Mouse (Mus musculus): ENCODE measurements at regions not wholly inside any gene's neighbourhood (a gene's known extent, or its start where the extent isn't known, plus 50 kb on each side); places are given as distances from the start of the nearest gene placed in this dataset.

GRCm38 (mm10) chr12:99039497-99040322 lies 119.3 kb downstream of the Ttc8 start:
- ATAC-seq (ENCODE audit: low FRiP score, low read depth), result peak; percentile 67; the same call in 1 of the 2 replicates
- H3K4me2 ChIP-seq (replicated peaks), result no peak overlapping the region
- H3K4me3 ChIP-seq, result no peak overlapping the region
- H3K27me3 ChIP-seq, result peaks cover 75% of the 10 kb centered on the region
- peaks cover 9% of the 10 kb centered on the region for H3K4me1 ChIP-seq
- no peaks in the 10 kb centered on the region for H3K36me3 ChIP-seq
- no peak overlapping the region for H3K27ac ChIP-seq (replicated peaks)
- no peak overlapping the region for H3K9ac ChIP-seq (replicated peaks)
- WGBS, result 38% methylated on average over 9 of the region's 9 CpGs
- H3K9me3 ChIP-seq, result no peaks in the 10 kb centered on the region

- no peak for ATAC-seq (ENCODE audit: low FRiP score, low read depth)
- H3K27me3 ChIP-seq, result peaks cover 67% of the 10 kb centered on the region
- 57% methylated on average over 4 of the region's 4 CpGs for whole genome bisulfite sequencing
- H3K27ac ChIP-seq (replicated peaks), result no peak overlapping the region
- peaks cover 9% of the 10 kb centered on the region for H3K4me1 ChIP-seq
- no peaks in the 10 kb centered on the region for H3K9me3 ChIP-seq
- no peaks in the 10 kb centered on the region for H3K36me3 ChIP-seq
- H3K9ac ChIP-seq (replicated peaks), result no peak overlapping the region
- H3K4me3 ChIP-seq, result no peak overlapping the region
- no peak overlapping the region for H3K4me2 ChIP-seq (replicated peaks)
Observed at GRCm38 (mm10) chr12:99041606-99042005, 121.2 kb downstream of the Ttc8 start.

GRCm38 (mm10) chr12:99042918-99043862 lies 122.8 kb downstream of the Ttc8 start:
- Histone ChIP-seq H3K4me3 (no peak overlapping the region), H3K4me2 (replicated peaks) (no peak overlapping the region), H3K9me3 (no peaks in the 10 kb centered on the region), H3K36me3 (no peaks in the 10 kb centered on the region), H3K9ac (replicated peaks) (no peak overlapping the region), H3K27me3 (peaks cover 60% of the 10 kb centered on the region), H3K27ac (replicated peaks) (no peak overlapping the region), H3K4me1 (peaks cover 9% of the 10 kb centered on the region)
- ATAC-seq (ENCODE audit: low FRiP score, low read depth), result no peak
- WGBS, result 81% methylated on average over 16 of the region's 16 CpGs

GRCm38 (mm10) chr12:99044477-99044876 lies 124.1 kb downstream of the Ttc8 start:
- no peak for ATAC-seq (ENCODE audit: low FRiP score, low read depth)
- H3K36me3 ChIP-seq, result no peaks in the 10 kb centered on the region
- no peak overlapping the region for H3K27ac ChIP-seq (replicated peaks)
- H3K9ac ChIP-seq (replicated peaks), result no peak overlapping the region
- H3K4me3 ChIP-seq, result no peak overlapping the region
- H3K4me2 ChIP-seq (replicated peaks), result no peak overlapping the region
- H3K27me3 ChIP-seq, result peaks cover 54% of the 10 kb centered on the region
- peaks cover 8% of the 10 kb centered on the region for H3K4me1 ChIP-seq
- H3K9me3 ChIP-seq, result no peaks in the 10 kb centered on the region
- 80% methylated on average over 5 of the region's 5 CpGs for WGBS

- Histone ChIP-seq H3K27me3 (peaks cover 12% of the 10 kb centered on the region; the same call in 1 of the 2 replicates), H3K4me2 (replicated peaks) (no peak overlapping the region), H3K4me3 (no peak overlapping the region), H3K9me3 (no peaks in the 10 kb centered on the region), H3K36me3 (no peaks in the 10 kb centered on the region), H3K27ac (replicated peaks) (no peak overlapping the region), H3K9ac (replicated peaks) (no peak overlapping the region), H3K4me1 (no peaks in the 10 kb centered on the region)
- WGBS, result 87% methylated on average over 2 of the region's 2 CpGs
- no peak for ATAC-seq (ENCODE audit: low FRiP score, low read depth)
Observed at GRCm38 (mm10) chr12:99050426-99050825, 130.1 kb downstream of the Ttc8 start.

- Histone ChIP-seq H3K27me3 (0 out of 2 replicates have a peak, but pooled peaks cover 4% of the 10 kb centered on the region), H3K4me1 (no peaks in the 10 kb centered on the region), H3K36me3 (no peaks in the 10 kb centered on the region), H3K9ac (replicated peaks) (no peak overlapping the region), H3K27ac (replicated peaks) (no peak overlapping the region), H3K4me3 (no peak overlapping the region), H3K4me2 (replicated peaks) (no peak overlapping the region), H3K9me3 (no peaks in the 10 kb centered on the region)
- ATAC-seq (ENCODE audit: low FRiP score, low read depth), result no peak
- WGBS, result 91% methylated on average over 7 of the region's 7 CpGs
Observed at GRCm38 (mm10) chr12:99052599-99052998, 132.2 kb downstream of the Ttc8 start.

GRCm38 (mm10) chr12:99057521-99057920 lies 137.1 kb downstream of the Ttc8 start:
- Histone ChIP-seq H3K4me1 (no peaks in the 10 kb centered on the region), H3K9me3 (no peaks in the 10 kb centered on the region), H3K4me3 (no peak overlapping the region), H3K27me3 (no peaks in the 10 kb centered on the region), H3K27ac (replicated peaks) (no peak overlapping the region), H3K4me2 (replicated peaks) (no peak overlapping the region), H3K9ac (replicated peaks) (no peak overlapping the region), H3K36me3 (no peaks in the 10 kb centered on the region)
- 91% methylated on average over 2 of the region's 2 CpGs for WGBS
- ATAC-seq (ENCODE audit: low FRiP score, low read depth), result no peak

- no peak overlapping the region for H3K4me2 ChIP-seq (replicated peaks)
- H3K4me3 ChIP-seq, result no peak overlapping the region
- no peak overlapping the region for H3K9ac ChIP-seq (replicated peaks)
- H3K4me1 ChIP-seq, result no peaks in the 10 kb centered on the region
- no peaks in the 10 kb centered on the region for H3K27me3 ChIP-seq
- no peaks in the 10 kb centered on the region for H3K36me3 ChIP-seq
- 77% methylated on average over 2 of the region's 2 CpGs for WGBS
- H3K9me3 ChIP-seq, result no peaks in the 10 kb centered on the region
- no peak overlapping the region for H3K27ac ChIP-seq (replicated peaks)
- no peak for ATAC-seq (ENCODE audit: low FRiP score, low read depth)
Observed at GRCm38 (mm10) chr12:99058916-99059315, 138.5 kb downstream of the Ttc8 start.

GRCm38 (mm10) chr12:99059491-99059890 lies 139.1 kb downstream of the Ttc8 start:
- no peak for ATAC-seq (ENCODE audit: low FRiP score, low read depth)
- Histone ChIP-seq H3K9ac (replicated peaks) (no peak overlapping the region), H3K4me1 (no peaks in the 10 kb centered on the region), H3K4me2 (replicated peaks) (no peak overlapping the region), H3K9me3 (no peaks in the 10 kb centered on the region), H3K4me3 (no peak overlapping the region), H3K27ac (replicated peaks) (no peak overlapping the region), H3K27me3 (no peaks in the 10 kb centered on the region), H3K36me3 (no peaks in the 10 kb centered on the region)
- 99% methylated on average over 4 of the region's 4 CpGs for WGBS

GRCm38 (mm10) chr12:99060702-99061101 lies 140.3 kb downstream of the Ttc8 start:
- Histone ChIP-seq H3K27ac (replicated peaks) (no peak overlapping the region), H3K36me3 (no peaks in the 10 kb centered on the region), H3K4me3 (no peak overlapping the region), H3K9ac (replicated peaks) (no peak overlapping the region), H3K9me3 (no peaks in the 10 kb centered on the region), H3K27me3 (no peaks in the 10 kb centered on the region), H3K4me1 (no peaks in the 10 kb centered on the region), H3K4me2 (replicated peaks) (no peak overlapping the region)
- no peak for ATAC-seq (ENCODE audit: low FRiP score, low read depth)
- WGBS, result 40% methylated on average over 2 of the region's 2 CpGs

- ATAC-seq (ENCODE audit: low FRiP score, low read depth), result no peak
- no peak overlapping the region for H3K4me3 ChIP-seq
- no peaks in the 10 kb centered on the region for H3K36me3 ChIP-seq
- WGBS, result 84% methylated on average over 3 of the region's 3 CpGs
- H3K27me3 ChIP-seq, result no peaks in the 10 kb centered on the region
- no peak overlapping the region for H3K27ac ChIP-seq (replicated peaks)
- no peaks in the 10 kb centered on the region for H3K9me3 ChIP-seq
- no peak overlapping the region for H3K4me2 ChIP-seq (replicated peaks)
- no peaks in the 10 kb centered on the region for H3K4me1 ChIP-seq
- H3K9ac ChIP-seq (replicated peaks), result no peak overlapping the region
Observed at GRCm38 (mm10) chr12:99063441-99063840, 143.1 kb downstream of the Ttc8 start.

- Histone ChIP-seq H3K9me3 (no peaks in the 10 kb centered on the region), H3K9ac (replicated peaks) (no peak overlapping the region), H3K27me3 (no peaks in the 10 kb centered on the region), H3K36me3 (no peaks in the 10 kb centered on the region), H3K4me1 (no peaks in the 10 kb centered on the region), H3K4me2 (replicated peaks) (no peak overlapping the region), H3K27ac (replicated peaks) (no peak overlapping the region), H3K4me3 (no peak overlapping the region)
- ATAC-seq (ENCODE audit: low FRiP score, low read depth), result no peak
- WGBS, result 92% methylated on average over 8 of the region's 8 CpGs
Observed at GRCm38 (mm10) chr12:99063885-99064284, 143.5 kb downstream of the Ttc8 start.
